Mouse (Mus musculus): ENCODE measurements around the gene Polr1c. TPM values are rescaled to one million over a fixed set of nuclear protein-coding genes. Genes with fewer than 3 reads are reported as not detected.

Gene Polr1c
- polyA plus RNA-seq, 1 experiment: 1.6 TPM

- no peaks in the 10 kb centered on the region for H3K9me3 ChIP-seq (ENCODE audit: control insufficient read depth, low read length)
- TF ChIP-seq GATA1 (IDR thresholded peaks at IDR 0.05; ENCODE audit: low read length) (no peak), TAL1 (IDR thresholded peaks at IDR 0.05; ENCODE audit: low read length) (no peak)
- peaks cover 98% of the 10 kb centered on the region for H3K36me3 ChIP-seq (ENCODE audit: control insufficient read depth)
- no peaks in the 10 kb centered on the region for H3K4me1 ChIP-seq (ENCODE audit: control insufficient read depth)
- no peak overlapping the region for H3K4me3 ChIP-seq (replicated peaks)
- no peaks in the 10 kb centered on the region for H3K27me3 ChIP-seq (ENCODE audit: control insufficient read depth)
Measured at GRCm38 (mm10) chr17:46268026-46268720, 20.3 kb upstream of the Polr1c start.

DNA sequence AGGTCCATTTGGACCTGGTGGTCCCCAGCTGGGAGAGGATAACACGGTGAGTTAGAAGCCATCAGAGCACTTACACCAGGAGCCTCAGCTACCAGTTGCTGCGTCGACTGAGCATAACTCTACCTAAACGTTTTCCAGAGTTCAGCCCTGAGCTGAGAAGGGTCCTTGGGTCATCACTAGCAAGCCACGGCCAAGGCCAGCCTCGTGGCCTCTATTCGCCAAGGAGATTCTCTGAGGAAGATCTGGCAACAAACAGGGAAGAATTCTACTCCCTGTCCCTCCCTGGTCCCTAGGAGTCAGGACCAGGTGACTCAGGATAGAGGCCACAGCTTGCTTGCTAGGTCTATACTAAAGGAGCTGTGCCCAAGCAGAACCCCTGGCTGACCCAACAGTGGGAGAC is 19.7 kb upstream of the Polr1c start:
- Histone ChIP-seq H3K36me3 (ENCODE audit: control insufficient read depth) (peaks cover 98% of the 10 kb centered on the region), H3K4me3 (replicated peaks) (no peak overlapping the region), H3K9me3 (ENCODE audit: control insufficient read depth, low read length) (no peaks in the 10 kb centered on the region), H3K27me3 (ENCODE audit: control insufficient read depth) (no peaks in the 10 kb centered on the region), H3K4me1 (ENCODE audit: control insufficient read depth) (no peaks in the 10 kb centered on the region)
- TF ChIP-seq TAL1 (IDR thresholded peaks at IDR 0.05; ENCODE audit: low read length): no peak
- no peak for TF ChIP-seq GATA1 (IDR thresholded peaks at IDR 0.05; ENCODE audit: low read length)

- no peak for TF ChIP-seq TAL1 (IDR thresholded peaks at IDR 0.05; ENCODE audit: low read length)
- no peak for TF ChIP-seq GATA1 (IDR thresholded peaks at IDR 0.05; ENCODE audit: low read length)
- Histone ChIP-seq H3K27me3 (ENCODE audit: control insufficient read depth) (no peaks in the 10 kb centered on the region), H3K36me3 (ENCODE audit: control insufficient read depth) (peaks cover 100% of the 10 kb centered on the region), H3K9me3 (ENCODE audit: control insufficient read depth, low read length) (no peaks in the 10 kb centered on the region), H3K4me3 (replicated peaks) (no peak overlapping the region), H3K4me1 (ENCODE audit: control insufficient read depth) (no peaks in the 10 kb centered on the region)
Measured at GRCm38 (mm10) chr17:46266986-46267385, 19.1 kb upstream of the Polr1c start.

DNA sequence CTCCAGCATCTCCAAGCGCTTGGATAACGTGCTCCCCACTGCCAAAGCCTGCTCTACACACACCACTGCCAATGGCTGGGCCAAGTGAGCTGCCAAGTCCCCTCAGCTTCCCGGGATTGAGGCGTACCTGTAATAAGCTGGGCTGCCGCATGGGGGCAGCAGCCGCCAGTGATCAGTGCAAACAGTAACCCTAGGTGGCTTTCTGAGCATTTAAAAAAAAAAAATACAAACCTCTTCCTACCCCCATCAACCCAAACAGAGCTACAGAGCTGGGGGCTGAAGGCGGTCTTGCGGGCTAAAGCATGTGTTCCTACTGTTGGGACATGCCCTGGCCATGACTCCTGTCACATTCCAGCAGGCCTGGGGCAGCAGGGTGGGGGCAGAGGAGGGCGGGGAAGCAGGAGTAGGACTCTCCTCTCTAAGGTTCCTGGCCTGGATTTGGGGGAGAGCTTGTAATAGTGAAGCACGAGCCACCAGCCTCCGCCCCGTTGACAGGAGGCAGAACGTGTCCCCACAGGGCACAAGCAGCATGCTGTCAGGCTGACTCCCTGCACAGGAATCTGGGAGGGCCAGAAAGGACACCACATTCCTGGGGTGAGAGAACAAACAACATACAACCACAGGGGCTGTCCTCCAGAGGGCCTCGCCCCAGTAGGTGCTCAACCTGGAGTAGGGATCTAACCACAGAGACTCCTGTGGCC is 18.2 kb upstream of the Polr1c start:
- Histone ChIP-seq H3K9me3 (ENCODE audit: control insufficient read depth, low read length) (no peaks in the 10 kb centered on the region), H3K4me1 (ENCODE audit: control insufficient read depth) (no peaks in the 10 kb centered on the region), H3K36me3 (ENCODE audit: control insufficient read depth) (peaks cover 100% of the 10 kb centered on the region), H3K4me3 (replicated peaks) (no peak overlapping the region), H3K27me3 (ENCODE audit: control insufficient read depth) (no peaks in the 10 kb centered on the region)
- TF ChIP-seq GATA1 (IDR thresholded peaks at IDR 0.05; ENCODE audit: low read length) (no peak), TAL1 (IDR thresholded peaks at IDR 0.05; ENCODE audit: low read length) (no peak)

- no peak overlapping the region for H3K4me3 ChIP-seq (replicated peaks)
- H3K4me1 ChIP-seq (ENCODE audit: control insufficient read depth): no peaks in the 10 kb centered on the region
- no peaks in the 10 kb centered on the region for H3K27me3 ChIP-seq (ENCODE audit: control insufficient read depth)
- TF ChIP-seq GATA1 (IDR thresholded peaks at IDR 0.05; ENCODE audit: low read length): no peak
- no peak for TF ChIP-seq TAL1 (IDR thresholded peaks at IDR 0.05; ENCODE audit: low read length)
- no peaks in the 10 kb centered on the region for H3K9me3 ChIP-seq (ENCODE audit: control insufficient read depth, low read length)
- peaks cover 100% of the 10 kb centered on the region for H3K36me3 ChIP-seq (ENCODE audit: control insufficient read depth)
Measured at GRCm38 (mm10) chr17:46265502-46265901, 17.6 kb upstream of the Polr1c start.

- TF ChIP-seq TAL1 (IDR thresholded peaks at IDR 0.05; ENCODE audit: low read length) (no peak), GATA1 (IDR thresholded peaks at IDR 0.05; ENCODE audit: low read length) (no peak)
- Histone ChIP-seq H3K36me3 (ENCODE audit: control insufficient read depth) (peaks cover 100% of the 10 kb centered on the region), H3K4me3 (replicated peaks) (no peak overlapping the region), H3K27me3 (ENCODE audit: control insufficient read depth) (no peaks in the 10 kb centered on the region), H3K9me3 (ENCODE audit: control insufficient read depth, low read length) (no peaks in the 10 kb centered on the region), H3K4me1 (ENCODE audit: control insufficient read depth) (peaks cover 1% of the 10 kb centered on the region)
Measured at GRCm38 (mm10) chr17:46262201-46262694, 14.4 kb upstream of the Polr1c start.

GRCm38 (mm10) chr17:46259675-46260074 is 11.8 kb upstream of the Polr1c start:
- TF ChIP-seq TAL1 (IDR thresholded peaks at IDR 0.05; ENCODE audit: low read length) (no peak), GATA1 (IDR thresholded peaks at IDR 0.05; ENCODE audit: low read length) (no peak)
- Histone ChIP-seq H3K4me3 (replicated peaks) (no peak overlapping the region), H3K4me1 (ENCODE audit: control insufficient read depth) (peaks cover 1% of the 10 kb centered on the region), H3K9me3 (ENCODE audit: control insufficient read depth, low read length) (no peaks in the 10 kb centered on the region; the same call in 1 of the 2 replicates), H3K36me3 (ENCODE audit: control insufficient read depth) (peaks cover 78% of the 10 kb centered on the region), H3K27me3 (ENCODE audit: control insufficient read depth) (peaks cover 18% of the 10 kb centered on the region)

DNA sequence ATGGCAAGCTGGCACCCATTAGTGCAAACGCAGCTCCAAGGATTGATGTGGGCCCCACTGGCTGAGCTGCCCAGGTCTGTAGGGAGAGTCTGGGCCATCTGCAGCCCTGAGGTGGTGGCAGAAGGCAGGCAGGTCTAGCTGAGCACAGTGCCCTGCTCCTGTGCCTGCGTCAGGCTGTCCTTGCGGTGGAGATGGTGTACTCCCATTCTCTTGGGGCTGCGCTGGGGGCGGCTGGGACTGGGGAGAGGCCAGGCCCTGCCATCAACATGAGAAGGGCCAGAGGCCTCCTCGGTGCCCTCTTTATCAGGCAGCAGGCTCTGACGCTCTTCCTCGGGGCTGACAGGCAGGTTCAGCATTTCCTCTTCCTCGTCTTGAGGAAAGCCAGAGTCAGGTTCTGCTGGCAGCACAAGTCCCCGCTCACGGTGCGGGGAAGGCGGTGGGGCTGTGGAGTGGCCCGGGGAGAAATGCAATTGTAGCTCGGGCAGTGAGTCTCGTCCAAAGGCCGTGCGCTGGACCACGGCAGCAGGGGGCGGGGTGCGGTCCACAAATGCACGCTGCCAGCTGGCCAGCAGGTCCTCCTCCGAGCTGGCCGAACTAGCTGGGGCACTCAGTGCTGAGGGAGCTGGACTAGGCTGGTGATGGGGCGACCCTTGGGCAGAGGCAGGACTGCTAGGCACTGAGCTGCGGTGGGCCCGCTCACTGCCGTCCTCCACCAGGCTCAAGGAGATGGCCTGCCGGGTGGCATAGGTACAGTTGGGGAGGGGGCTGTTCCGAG is 10.6 kb upstream of the Polr1c start:
- TF ChIP-seq TAL1 (IDR thresholded peaks at IDR 0.05; ENCODE audit: low read length) (no peak), GATA1 (IDR thresholded peaks at IDR 0.05; ENCODE audit: low read length) (no peak)
- H3K9me3 ChIP-seq (ENCODE audit: control insufficient read depth, low read length): no peaks in the 10 kb centered on the region; the same call in 1 of the 2 replicates
- peaks cover 13% of the 10 kb centered on the region for H3K4me1 ChIP-seq (ENCODE audit: control insufficient read depth)
- H3K36me3 ChIP-seq (ENCODE audit: control insufficient read depth): peaks cover 66% of the 10 kb centered on the region
- peaks cover 30% of the 10 kb centered on the region for H3K27me3 ChIP-seq (ENCODE audit: control insufficient read depth)
- H3K4me3 ChIP-seq (replicated peaks): no peak overlapping the region

DNA sequence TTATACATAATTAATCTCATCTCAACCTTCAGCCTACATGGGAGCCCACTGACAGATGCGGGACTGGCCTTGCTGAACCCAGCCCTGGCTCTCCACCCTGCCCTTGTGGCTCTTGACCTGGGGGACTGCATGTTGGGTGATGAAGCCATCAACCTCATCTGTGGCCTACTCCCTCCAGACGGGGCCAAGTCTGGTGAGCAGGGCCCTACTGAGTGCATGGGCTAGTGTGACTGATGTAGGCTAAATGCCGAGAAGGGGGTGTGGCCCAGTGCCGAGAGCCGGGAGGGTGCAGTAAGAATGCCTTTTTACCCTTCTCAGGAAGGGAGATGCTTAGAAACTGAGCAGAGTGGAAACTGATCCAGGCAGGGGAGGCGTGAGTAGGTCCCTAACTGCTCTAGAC is 7.3 kb upstream of the Polr1c start:
- H3K4me1 ChIP-seq (ENCODE audit: control insufficient read depth): peaks cover 23% of the 10 kb centered on the region
- no peak overlapping the region for H3K4me3 ChIP-seq (replicated peaks)
- peaks cover 37% of the 10 kb centered on the region for H3K27me3 ChIP-seq (ENCODE audit: control insufficient read depth)
- H3K9me3 ChIP-seq (ENCODE audit: control insufficient read depth, low read length): no peaks in the 10 kb centered on the region; the same call in 1 of the 2 replicates
- TF ChIP-seq GATA1 (IDR thresholded peaks at IDR 0.05; ENCODE audit: low read length) (no peak), TAL1 (IDR thresholded peaks at IDR 0.05; ENCODE audit: low read length) (no peak)
- peaks cover 59% of the 10 kb centered on the region for H3K36me3 ChIP-seq (ENCODE audit: control insufficient read depth)

Data from erythroblast, embryonic 14.5 days (primary cell).